Mouse (Mus musculus): Measurements from ENCODE around the gene Pgk1.

- TF ChIP-seq CTCF (IDR thresholded peaks at IDR 0.05; ENCODE audit: extremely low read depth, insufficient read depth, low read length): no peak
- no peak for TF ChIP-seq POLR2A (IDR thresholded peaks at IDR 0.05; ENCODE audit: extremely low read depth, insufficient read depth, low read length)
Observed at GRCm38 (mm10) chrX:106142936-106143335, 44.0 kb upstream of the Pgk1 start, which contains the start of gene Tlr13.
